Comparison of ENCODE assay signal across 15 mouse cellular contexts in genomic region chr5:97001571-97001970, GRCm38 (mm10). TPM values are rescaled to one million over a fixed set of nuclear protein-coding genes. Genes with fewer than 3 reads are reported as not detected.
DNase-seq lines count a peak whose midpoint lies in the region; ATAC-seq lines count a peak whose summit lies in the region.
"Had no signal": no experiment of that assay in that cellular context is flagged by ENCODE, and none has a peak within 500 bp of the region (broad histone marks: within the 10 kb centered on the region; RNA-seq: fewer than 3 reads in every experiment).

No protein-coding gene starts in this region.

- H3K27me3 ChIP-seq in heart, embryonic 12.5 days (replicated peaks), result peaks cover 15% of the 10 kb centered on the region
- H3K27me3 ChIP-seq in megakaryocyte, embryonic 14.5 days (replicated peaks), result no peaks in the 10 kb centered on the region
- H3K27me3 ChIP-seq: embryonic facial prominence, embryonic 15.5 days; forebrain, embryonic 15.5 days had no signal

- H3K4me1 ChIP-seq in heart, embryonic 12.5 days (replicated peaks), result peaks cover 16% of the 10 kb centered on the region
- H3K4me1 ChIP-seq in megakaryocyte, embryonic 14.5 days, result peaks cover 70% of the 10 kb centered on the region

- intact Hi-C loops in heart, postnatal 25 days (cut with DNase I), result loop anchor here (2.0 to 5.0 kb wide), 2 partner anchors 17 to 46 kb away; no protein-coding TSS in a partner anchor

- H3K27ac ChIP-seq in heart, embryonic 12.5 days (ENCODE audit: poor library complexity, severe bottlenecking), result no peak overlapping the region
- 0 out of 2 replicates have a peak overlapping the region, but pooled peaks have one; percentile 8 for H3K27ac ChIP-seq in macrophage
- H3K27ac ChIP-seq: embryonic facial prominence, embryonic 15.5 days; forebrain, embryonic 15.5 days; kidney, postnatal 0 days had no signal

- H3K79me2 ChIP-seq in macrophage (ENCODE audit: inconsistent target), result peaks cover 86% of the 10 kb centered on the region

- WGBS in heart, embryonic 12.5 days, result 84% methylated on average over 5 of the region's 5 CpGs
- 67% methylated on average over 5 of the region's 5 CpGs for WGBS in macrophage (ENCODE audit: missing documents)

- peak overlapping the region; percentile 47 for H3K4me2 ChIP-seq in heart, embryonic 12.5 days
- H3K4me2 ChIP-seq: embryonic facial prominence, embryonic 15.5 days; forebrain, embryonic 15.5 days had no signal

- DNase-seq in heart, postnatal 25 days (ENCODE audit: low spot score), result no peak
- DNase-seq in induced T-regulatory cell, adult 2 months (ENCODE audit: low read depth), result peak; percentile 36
- no peak for DNase-seq in adrenal gland, adult (ENCODE audit: inconsistent age in 2 of 2, low spot score in 1 of 2)
- DNase-seq: adrenal gland, postnatal 14 days; cerebellum, adult 8-10 months; gastrocnemius, postnatal 14 days; lung, postnatal 4 days; midbrain, embryonic 14.5 days had no signal

- no peaks in the 10 kb centered on the region for H3K9me3 ChIP-seq in heart, embryonic 12.5 days (replicated peaks)
- no peaks in the 10 kb centered on the region for H3K9me3 ChIP-seq in megakaryocyte, embryonic 14.5 days
- H3K9me3 ChIP-seq: embryonic facial prominence, embryonic 15.5 days; forebrain, embryonic 15.5 days had no signal

- H3K36me3 ChIP-seq in heart, embryonic 12.5 days, result no peaks in the 10 kb centered on the region
- H3K36me3 ChIP-seq in megakaryocyte, embryonic 14.5 days (replicated peaks; ENCODE audit: low read length), result peaks cover 71% of the 10 kb centered on the region
- no peaks in the 10 kb centered on the region for H3K36me3 ChIP-seq in macrophage (ENCODE audit: inconsistent target)
- H3K36me3 ChIP-seq: embryonic facial prominence, embryonic 15.5 days; forebrain, embryonic 15.5 days had no signal

- ATAC-seq in heart, embryonic 12.5 days (ENCODE audit: insufficient number of reproducible peaks, low FRiP score), result no peak
- no peak for ATAC-seq in megakaryocyte, adult 5-6 weeks (ENCODE audit: poor library complexity, severe bottlenecking)
- ATAC-seq: forebrain, embryonic 15.5 days had no signal

- H3K4me3 ChIP-seq in heart, embryonic 12.5 days, result no peak overlapping the region
- H3K4me3 ChIP-seq in megakaryocyte, embryonic 14.5 days (replicated peaks), result peak overlapping the region; percentile 98
- H3K4me3 ChIP-seq in macrophage (ENCODE audit: inconsistent target), result no peak overlapping the region
- H3K4me3 ChIP-seq: embryonic facial prominence, embryonic 15.5 days; forebrain, embryonic 15.5 days had no signal

- H3K9ac ChIP-seq in heart, embryonic 12.5 days, result no peak overlapping the region
- H3K9ac ChIP-seq: embryonic facial prominence, embryonic 15.5 days; forebrain, embryonic 15.5 days had no signal

RNA-seq across cellular contexts. Expression of gene Bmp2k, which starts 4.1 kb away (rescaled TPM):
- polyA plus RNA-seq in heart, embryonic 12.5 days (2016; fragmentation: Nextera tagmentation; extraction: Ambion mirVana), result 9.9 and 10.6 TPM in 2 replicates
- total RNA-seq in heart, postnatal 25 days (2021), result 10 to 100 TPM in 1 of 2 experiments, 1 to 10 TPM in 1; 8.4 to 10.4 TPM
- 11.6 and 15.5 TPM in 2 replicates for polyA plus RNA-seq in megakaryocyte, embryonic 14.5 days (2012; ENCODE audit: insufficient read depth, low replicate concordance)
- total RNA-seq in megakaryocyte, adult 5-6 weeks (2015), result 67.8 and 74.8 TPM in 2 replicates
- 33.7 and 43.9 TPM in 2 replicates for total RNA-seq in megakaryocyte, adult 5-6 weeks (2017)
- total RNA-seq in macrophage (2018; cell fraction: chromatin; rRNA removed), result 10 to 100 TPM; 26.5 to 99.2 (median 48.9) TPM
- total RNA-seq in macrophage (2018; cell fraction: cytosol; rRNA removed), result 10 to 100 TPM; 26.3 to 61.1 (median 41.1) TPM
- total RNA-seq in macrophage (2018; cell fraction: nucleus; rRNA removed), result 10 to 100 TPM; 29.2 to 88.9 (median 46.5) TPM
- polyA plus RNA-seq in macrophage (2018), result 22.1 to 36.8 TPM (median 22.3 TPM) in 3 replicates
